Mouse (Mus musculus): ENCODE data around the gene Spag6l.

- TF ChIP-seq CTCF (IDR thresholded peaks at IDR 0.05; ENCODE audit: borderline replicate concordance, extremely low read depth, insufficient read depth, insufficient read length): no peak
- TF ChIP-seq POLR2A (IDR thresholded peaks at IDR 0.05; ENCODE audit: borderline replicate concordance, extremely low read depth, insufficient read depth, insufficient read length, poor library complexity, severe bottlenecking): no peak
These were observed 33.0 kb upstream of the Spag6l start for GRCm38 (mm10) chr16:16862288-16862687.
